Mouse (Mus musculus): ENCODE results near the gene Tcf25.

The Tcf25 gene

GRCm38 (mm10) chr8:123352118-123352517, 21.4 kb upstream of the Tcf25 start:
- DNase-seq (ENCODE audit: low spot score) = no peak

GRCm38 (mm10) chr8:123352786-123353185, 20.8 kb upstream of the Tcf25 start:
- no peak for DNase-seq (ENCODE audit: low spot score)

GRCm38 (mm10) chr8:123353216-123353615, 20.3 kb upstream of the Tcf25 start:
- no peak for DNase-seq (ENCODE audit: low spot score)

GRCm38 (mm10) chr8:123361082-123361739, 12.3 kb upstream of the Tcf25 start:
- peak; percentile 58 for DNase-seq (ENCODE audit: low spot score)

- DNase-seq (ENCODE audit: low spot score) = peak; percentile 91
Observed at GRCm38 (mm10) chr8:123374239-123374578, 656 bp downstream of the Tcf25 start.

GRCm38 (mm10) chr8:123375701-123376100, 2.1 kb downstream of the Tcf25 start:
- DNase-seq (ENCODE audit: low spot score) = no peak

- no peak for DNase-seq (ENCODE audit: low spot score)
Observed at GRCm38 (mm10) chr8:123376106-123376505, 2.6 kb downstream of the Tcf25 start.

- no peak for DNase-seq (ENCODE audit: low spot score)
Observed at GRCm38 (mm10) chr8:123381711-123382110, 8.2 kb downstream of the Tcf25 start.

GRCm38 (mm10) chr8:123382516-123382915, 9.0 kb downstream of the Tcf25 start:
- no peak for DNase-seq (ENCODE audit: low spot score)

- DNase-seq (ENCODE audit: low spot score) = peak; percentile 76
Observed at GRCm38 (mm10) chr8:123384883-123385540, 11.5 kb downstream of the Tcf25 start.

- no peak for DNase-seq (ENCODE audit: low spot score)
Observed at GRCm38 (mm10) chr8:123387041-123387440, 13.5 kb downstream of the Tcf25 start.

GRCm38 (mm10) chr8:123387801-123388200, 14.2 kb downstream of the Tcf25 start:
- no peak for DNase-seq (ENCODE audit: low spot score)

GRCm38 (mm10) chr8:123389026-123389425, 15.5 kb downstream of the Tcf25 start:
- DNase-seq (ENCODE audit: low spot score) = no peak

- DNase-seq (ENCODE audit: low spot score) = no peak
Observed at GRCm38 (mm10) chr8:123398308-123398707, 24.8 kb downstream of the Tcf25 start.

GRCm38 (mm10) chr8:123401936-123402335, 28.4 kb downstream of the Tcf25 start:
- no peak for DNase-seq (ENCODE audit: low spot score)

GRCm38 (mm10) chr8:123402730-123403326, 29.3 kb downstream of the Tcf25 start:
- no peak for DNase-seq (ENCODE audit: low spot score)

- DNase-seq (ENCODE audit: low spot score) = peak; percentile 73
Observed at GRCm38 (mm10) chr8:123404521-123404920, 31.0 kb downstream of the Tcf25 start.

- DNase-seq (ENCODE audit: low spot score) = peak; percentile 73
Observed at GRCm38 (mm10) chr8:123406786-123407185, 33.2 kb downstream of the Tcf25 start, which contains the start of gene Mc1r. Gene Mc1r, plus strand, starts transcription at chr8:123407107.

GRCm38 (mm10) chr8:123407612-123408011, 34.1 kb downstream of the Tcf25 start:
- no peak for DNase-seq (ENCODE audit: low spot score)

GRCm38 (mm10) chr8:123408586-123409544, 35.3 kb downstream of the Tcf25 start:
- no peak for DNase-seq (ENCODE audit: low spot score)

- no peak for DNase-seq (ENCODE audit: low spot score)
Observed at GRCm38 (mm10) chr8:123410049-123410587, 36.6 kb downstream of the Tcf25 start.

- no peak for DNase-seq (ENCODE audit: low spot score)
Observed at GRCm38 (mm10) chr8:123410788-123411187, 37.2 kb downstream of the Tcf25 start.

Data from T-cell, adult 2 months (primary cell).